Mouse (Mus musculus): ENCODE results near the gene Fhit.

GRCm38 (mm10) chr14:9648416-9648815, 1513.4 kb downstream of the Fhit start:
- TF ChIP-seq POLR2A (IDR thresholded peaks at IDR 0.05; ENCODE audit: borderline replicate concordance, extremely low read depth, insufficient read depth, insufficient read length, poor library complexity, severe bottlenecking) = no peak
- no peak for TF ChIP-seq CTCF (IDR thresholded peaks at IDR 0.05; ENCODE audit: borderline replicate concordance, extremely low read depth, insufficient read depth, insufficient read length)
